Mouse (Mus musculus) erythroblast, embryonic 14.5 days (primary cell): ENCODE results near the gene Adcy7.

ENCODE experiments used
- GATA1 ChIP-seq: IDR thresholded peaks from 2 replicates; pipeline ENCODE4 v1.6.1; 2012; ENCODE audit warnings: low read length, inconsistent platforms, mixed read lengths
- TAL1 ChIP-seq: IDR thresholded peaks from 3 replicates; pipeline ENCODE4 v1.6.1; 2012; ENCODE audit warnings: low read length, inconsistent platforms, mixed read lengths

DNA sequence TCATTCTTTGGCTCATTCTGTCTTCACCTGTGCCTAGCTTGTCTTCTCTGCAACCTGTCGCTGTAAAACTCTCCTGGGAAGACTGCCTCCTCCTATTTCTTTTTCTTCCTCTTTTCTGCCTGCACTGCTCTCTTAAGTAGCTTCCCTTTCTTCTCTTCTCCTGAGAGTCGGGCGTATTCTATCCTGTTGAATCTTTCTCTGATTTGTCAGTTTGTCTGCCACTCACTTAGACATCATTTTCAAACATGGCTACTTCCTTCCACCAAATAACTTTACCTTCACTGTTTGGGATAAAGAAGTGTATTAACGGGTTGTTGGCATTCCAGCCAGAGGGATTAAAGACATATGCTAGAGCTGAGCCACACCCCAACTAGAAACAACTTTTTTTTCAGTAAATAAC lies 69.8 kb downstream of the Adcy7 start:
- TF ChIP-seq GATA1 (no peak), TAL1 (no peak)
